Comparison of ENCODE assay signal across 7 mouse cellular contexts in genomic region chr12:24630220-24630619, GRCm38 (mm10). TPM values are rescaled to one million over a fixed set of nuclear protein-coding genes. Genes with fewer than 3 reads are reported as not detected.
A peak's percentile ranks its signal among the peaks of the same experiment; 100 is the strongest.
DNase-seq lines count a peak whose midpoint lies in the region.

No protein-coding gene starts in this region.

- intact Hi-C loops in heart, postnatal 36 days (cut with DNase I): loop anchor here (1.0 to 2.0 kb wide), 3 partner anchors 23 to 67 kb away; no protein-coding TSS in a partner anchor
- intact Hi-C loops in gastrocnemius, postnatal 36 days (cut with DNase I): no loop called here

- peak; percentile 57 for DNase-seq in testis, postnatal 10 days (ENCODE audit: low spot score)
- no peak for DNase-seq in testis, postnatal 14 days (ENCODE audit: low spot score)
- DNase-seq in adrenal gland, adult 2 months: peak; percentile 54
- DNase-seq in heart, postnatal 36 days: peak; percentile 42 to 48
- DNase-seq in lung, postnatal 25 days (ENCODE audit: low spot score): peak; percentile 77
- DNase-seq in frontal cortex, postnatal 10 days (ENCODE audit: low spot score in 2 of 2): no peak
- DNase-seq in gastrocnemius, postnatal 36 days: no peak

RNA-seq across cellular contexts. Expression of gene Klf11, which starts 20.9 kb away (rescaled TPM):
- 10 to 100 TPM; 10.4 to 13.5 TPM for total RNA-seq in adrenal gland, adult 2 months (2021)
- 8.3 and 9.1 TPM in 2 replicates for polyA plus RNA-seq in adrenal gland, adult 2 months (2012; rRNA removed)
- 10 to 100 TPM; 10.9 to 16.4 TPM for total RNA-seq in heart, postnatal 36 days (2021)
- 1 to 10 TPM; 7.8 to 8.6 TPM for total RNA-seq in gastrocnemius, postnatal 36 days (2021)

RNA-seq across cellular contexts. Expression of gene Cys1, which starts 51.4 kb away (rescaled TPM):
- total RNA-seq in adrenal gland, adult 2 months (2021): 1 to 10 TPM; 2.4 to 4.5 TPM
- 5.6 and 6.0 TPM in 2 replicates for polyA plus RNA-seq in adrenal gland, adult 2 months (2012; rRNA removed)
- total RNA-seq in heart, postnatal 36 days (2021): 1 to 10 TPM; 5.5 to 6.5 TPM
- 1 to 10 TPM; 3.4 to 3.7 TPM for total RNA-seq in gastrocnemius, postnatal 36 days (2021)

RNA-seq across cellular contexts. Expression of gene Grhl1, which starts 58.1 kb away (rescaled TPM):
- total RNA-seq in adrenal gland, adult 2 months (2021): 1 to 10 TPM; 1.0 to 1.2 TPM
- polyA plus RNA-seq in adrenal gland, adult 2 months (2012; rRNA removed): 0.17 and 0.42 TPM in 2 replicates
- total RNA-seq in heart, postnatal 36 days (2021): under 1 TPM; 0.51 to 0.61 TPM
- total RNA-seq in gastrocnemius, postnatal 36 days (2021): under 1 TPM; 0.18 to 0.22 TPM

Comparison
In these comparisons a context has a peak if more than half of its experiments do, and no peak if none do; other contexts are left out.
1. DNase-seq: peak in testis, postnatal 10 days (single experiment), adrenal gland, adult 2 months (single experiment), heart, postnatal 36 days (2 of 2) and lung, postnatal 25 days (single experiment); none in testis, postnatal 14 days (single experiment), frontal cortex, postnatal 10 days (0 of 2) and gastrocnemius, postnatal 36 days (0 of 2).